Mouse (Mus musculus): ENCODE measurements around the gene Actr1a.
A peak's percentile ranks its signal among the peaks of the same experiment; 100 is the strongest.

Actr1a gene

GRCm38 (mm10) chr19:46350168-46350932 is 45.2 kb downstream of the Actr1a start, which contains the start of gene 2310034G01Rik:
Gene 2310034G01Rik, minus strand, starts transcription at chr19:46350302.
- no peak for ATAC-seq (ENCODE audit: low TSS enrichment)

GRCm38 (mm10) chr19:46349550-46349949 is 46.0 kb downstream of the Actr1a start:
- ATAC-seq (ENCODE audit: low TSS enrichment), result no peak

GRCm38 (mm10) chr19:46348761-46349458 is 46.6 kb downstream of the Actr1a start:
- peak; percentile 92 for ATAC-seq (ENCODE audit: low TSS enrichment)

- 0 out of 2 replicates have a peak, but pooled peaks have one; percentile 17 for ATAC-seq (ENCODE audit: low TSS enrichment)
Measured at GRCm38 (mm10) chr19:46347936-46348668, 47.4 kb downstream of the Actr1a start.

GRCm38 (mm10) chr19:46347146-46347545 is 48.4 kb downstream of the Actr1a start:
- no peak for ATAC-seq (ENCODE audit: low TSS enrichment)

DNA sequence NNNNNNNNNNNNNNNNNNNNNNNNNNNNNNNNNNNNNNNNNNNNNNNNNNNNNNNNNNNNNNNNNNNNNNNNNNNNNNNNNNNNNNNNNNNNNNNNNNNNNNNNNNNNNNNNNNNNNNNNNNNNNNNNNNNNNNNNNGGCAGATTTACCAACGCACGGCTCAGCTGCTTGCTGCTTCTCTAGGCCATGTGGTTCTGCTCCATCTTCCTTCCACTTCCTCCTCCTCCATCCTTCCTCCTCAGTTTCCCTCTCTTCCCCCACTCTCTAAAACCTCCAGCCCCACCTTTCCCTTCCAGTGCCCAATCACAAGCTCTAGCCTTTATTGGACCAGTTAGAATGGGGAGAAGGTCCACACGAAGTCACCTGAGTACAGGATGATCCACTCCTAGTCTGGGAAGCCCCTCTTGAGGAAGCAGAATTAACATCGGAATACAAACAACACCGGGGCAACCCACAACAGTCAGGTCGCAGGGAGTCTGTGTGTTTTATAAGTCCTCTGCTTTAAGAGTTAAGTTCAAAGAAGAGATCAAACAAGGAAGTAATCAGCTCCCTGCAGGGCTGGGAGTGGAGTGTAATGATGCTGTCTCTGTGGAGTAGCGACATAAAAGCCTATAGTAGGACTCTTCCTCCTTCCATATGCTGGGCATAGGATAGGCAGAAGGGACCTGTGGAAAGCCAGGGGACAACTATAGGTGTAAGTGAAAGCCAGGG is 50.7 kb downstream of the Actr1a start:
- ATAC-seq (ENCODE audit: low TSS enrichment), result no peak

GRCm38 (mm10) chr19:46339287-46339971 is 56.1 kb downstream of the Actr1a start:
- ATAC-seq (ENCODE audit: low TSS enrichment), result peak; percentile 28; the same call in 1 of the 2 replicates

GRCm38 (mm10) chr19:46338942-46339286 is 56.6 kb downstream of the Actr1a start:
- ATAC-seq (ENCODE audit: low TSS enrichment), result peak; percentile 6

GRCm38 (mm10) chr19:46338331-46338936 is 57.1 kb downstream of the Actr1a start, which contains the start of gene Cuedc2:
Gene Cuedc2, minus strand, starts transcription at chr19:46338702.
- ATAC-seq (ENCODE audit: low TSS enrichment), result peak; percentile 66

DNA sequence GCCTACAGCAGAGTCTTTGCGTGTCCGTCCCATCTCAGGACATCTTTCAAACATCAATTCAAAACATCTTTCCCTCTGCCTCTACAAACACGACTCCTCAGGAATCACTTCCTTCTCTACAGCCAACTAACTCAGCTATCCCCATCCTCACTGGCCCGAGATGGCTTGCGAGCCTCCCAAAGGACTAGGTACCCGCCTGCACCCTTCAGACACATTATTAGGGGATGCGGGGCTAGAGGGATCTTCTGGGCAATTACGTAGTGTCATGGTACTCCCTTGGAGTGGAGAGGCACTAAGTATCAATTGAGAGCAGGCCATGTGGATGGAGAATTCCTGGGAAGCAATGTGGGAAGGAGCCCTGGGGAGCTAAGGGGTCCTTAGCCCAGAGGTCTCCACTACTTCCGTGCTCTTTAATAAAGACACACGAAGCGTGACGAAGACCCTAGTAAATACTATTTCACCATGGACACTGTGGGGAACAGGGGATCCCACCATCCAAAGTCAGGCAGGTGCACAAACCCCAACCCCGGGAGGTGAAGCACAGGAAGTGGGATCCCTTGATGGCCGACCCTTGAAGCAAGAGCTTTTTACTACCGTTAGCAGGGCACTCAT is 57.7 kb downstream of the Actr1a start:
- ATAC-seq (ENCODE audit: low TSS enrichment), result no peak

DNA sequence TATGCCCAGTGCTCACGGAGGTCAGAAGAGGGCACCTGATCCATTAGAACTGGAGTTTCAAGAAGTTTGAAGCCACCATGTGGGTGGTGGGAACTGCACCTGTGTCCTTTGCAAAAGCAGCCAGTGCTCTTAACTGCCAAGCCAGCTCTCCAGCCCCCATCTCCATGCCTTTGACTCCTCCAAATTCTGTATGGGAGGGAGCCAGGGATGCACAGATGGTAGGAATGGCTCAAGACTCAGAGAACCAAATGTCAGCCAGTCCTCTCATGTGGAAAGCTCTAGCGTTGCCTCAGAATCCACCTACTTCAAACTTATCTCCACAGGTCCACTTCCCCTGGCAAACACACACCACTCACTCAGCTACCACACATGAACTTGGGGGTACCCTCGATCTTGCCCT is 61.6 kb downstream of the Actr1a start:
- ATAC-seq (ENCODE audit: low TSS enrichment), result no peak

- 0 out of 2 replicates have a peak, but pooled peaks have one; percentile 5 for ATAC-seq (ENCODE audit: low TSS enrichment)
Measured at GRCm38 (mm10) chr19:46332721-46333339, 62.7 kb downstream of the Actr1a start.

- ATAC-seq (ENCODE audit: low TSS enrichment), result no peak
Measured at GRCm38 (mm10) chr19:46331936-46332335, 63.6 kb downstream of the Actr1a start.

GRCm38 (mm10) chr19:46331326-46331725 is 64.2 kb downstream of the Actr1a start:
- ATAC-seq (ENCODE audit: low TSS enrichment), result no peak

GRCm38 (mm10) chr19:46330696-46331095 is 64.9 kb downstream of the Actr1a start:
- no peak for ATAC-seq (ENCODE audit: low TSS enrichment)

DNA sequence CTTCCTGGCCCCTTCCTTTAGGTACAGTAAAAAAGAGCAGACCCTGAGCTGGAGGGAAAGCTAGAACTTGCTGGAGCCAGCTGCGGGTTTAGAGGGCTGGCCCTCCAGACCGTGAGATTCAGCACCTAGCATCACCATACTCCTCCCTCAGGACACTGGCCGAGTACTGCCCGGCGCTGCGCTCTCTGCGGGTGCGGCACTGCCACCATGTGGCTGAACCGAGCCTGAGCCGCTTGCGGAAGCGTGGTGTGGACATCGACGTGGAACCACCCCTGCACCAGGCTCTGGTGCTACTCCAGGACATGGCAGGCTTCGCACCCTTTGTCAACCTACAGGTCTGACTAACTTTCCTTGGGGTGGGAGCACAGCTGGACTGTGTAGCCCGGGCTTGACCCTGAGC is 65.6 kb downstream of the Actr1a start:
- ATAC-seq (ENCODE audit: low TSS enrichment), result peak; percentile 35

- ATAC-seq (ENCODE audit: low TSS enrichment), result no peak
Measured at GRCm38 (mm10) chr19:46329031-46329641, 66.4 kb downstream of the Actr1a start.

DNA sequence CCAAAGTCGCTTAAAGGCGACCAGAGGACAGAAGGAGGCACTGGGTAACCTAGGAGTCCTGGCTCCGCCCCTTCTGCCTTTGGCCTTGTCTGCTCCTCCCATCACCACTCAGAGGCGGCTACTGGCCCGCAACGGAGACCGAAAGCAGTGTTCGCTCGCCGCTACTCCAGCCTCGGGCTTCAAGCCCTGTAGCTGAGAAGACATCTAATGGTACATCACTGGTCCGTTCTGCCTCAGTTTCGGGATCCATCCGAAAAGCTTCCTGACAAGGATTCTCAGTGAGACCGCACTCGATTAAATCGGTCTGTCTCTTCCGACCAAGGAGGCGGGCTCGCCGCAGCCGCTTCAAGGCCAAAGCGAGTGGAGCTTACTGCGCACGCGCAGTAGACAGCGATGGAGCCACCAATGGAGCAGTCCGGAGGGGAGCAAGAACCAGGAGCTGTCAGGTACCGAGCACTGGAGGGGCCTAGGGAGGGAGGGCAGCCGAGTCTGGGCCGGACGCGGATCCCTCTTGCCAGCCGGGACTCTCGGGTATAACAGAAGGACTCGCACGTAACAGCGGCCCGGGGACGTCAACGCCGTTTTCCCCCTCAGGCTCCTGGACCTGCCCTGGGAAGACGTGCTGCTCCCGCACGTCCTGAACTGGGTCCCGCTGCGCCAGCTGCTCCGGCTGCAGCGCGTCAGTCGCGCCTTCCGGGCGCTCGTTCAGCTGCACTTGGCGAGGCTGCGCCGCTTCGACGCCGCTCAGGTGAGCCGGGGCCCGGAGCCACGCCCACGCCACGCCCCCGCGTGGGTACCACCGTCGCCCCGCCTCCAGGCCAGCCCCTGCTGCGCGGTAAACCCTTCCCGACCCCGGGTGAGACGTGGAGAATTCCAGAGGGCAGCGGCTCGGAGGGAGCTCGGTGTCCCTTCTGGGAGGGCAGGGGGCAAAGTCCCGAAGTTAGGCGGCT is 67.2 kb downstream of the Actr1a start, which contains the start of gene Fbxl15:
TSS of gene Fbxl15 (plus strand) at position 104 of the 950 bp plus-strand sequence.
- peak; percentile 58 for ATAC-seq (ENCODE audit: low TSS enrichment)
